Mouse (Mus musculus) cortical plate, adult 2 months (tissue): ENCODE data around the gene Adh5.

Source experiments
- CTCF ChIP-seq: fragments of 200-500 bp; IDR thresholded peaks from 2 replicates; pipeline ENCODE4 v1.5.1; 2011; ENCODE audit warnings: mild to moderate bottlenecking, control low read depth, low read length; ENCODE audit not compliant: insufficient read depth; ENCODE audit errors: extremely low read depth
- POLR2A ChIP-seq: fragments of 200-500 bp; IDR thresholded peaks from 2 replicates; pipeline ENCODE4 v1.6.1; 2011; ENCODE audit warnings: mild to moderate bottlenecking, low read length, control low read depth; ENCODE audit not compliant: insufficient read depth; ENCODE audit errors: extremely low read depth

GRCm38 (mm10) chr3:138452169-138452568 is 9.3 kb downstream of the Adh5 start:
- TF ChIP-seq CTCF = no peak
- TF ChIP-seq POLR2A = no peak
